Mouse (Mus musculus) liver, adult (tissue): ENCODE data around the gene Il1rap.

Source experiments
- GATA4 ChIP-seq: IDR thresholded peaks from 2 replicates; pipeline ENCODE4 v1.6.1; 2014; ENCODE audit warnings: mild to moderate bottlenecking, low read length; ENCODE audit not compliant: insufficient replicate concordance

The Il1rap gene

DNA sequence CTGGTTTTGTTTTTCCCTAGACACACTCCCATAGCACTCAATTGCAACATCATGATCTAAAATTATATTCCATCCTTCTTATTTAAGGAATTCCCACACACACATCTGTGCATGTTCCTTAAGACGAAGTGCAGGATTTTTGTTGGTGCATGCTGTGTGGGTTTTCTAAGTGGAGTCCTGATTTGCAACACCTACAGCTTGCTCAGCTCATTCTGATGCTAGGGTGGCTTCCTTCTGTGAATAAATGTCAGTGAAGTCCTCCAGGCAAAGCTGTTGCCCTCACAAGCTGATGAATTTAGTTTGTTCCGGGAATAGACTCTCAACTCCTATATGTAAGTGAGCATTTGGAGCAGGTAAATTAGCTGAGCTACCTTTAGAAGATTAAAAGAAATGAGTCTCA, 194.5 kb downstream of the Il1rap start:
- no peak for TF ChIP-seq GATA4

DNA sequence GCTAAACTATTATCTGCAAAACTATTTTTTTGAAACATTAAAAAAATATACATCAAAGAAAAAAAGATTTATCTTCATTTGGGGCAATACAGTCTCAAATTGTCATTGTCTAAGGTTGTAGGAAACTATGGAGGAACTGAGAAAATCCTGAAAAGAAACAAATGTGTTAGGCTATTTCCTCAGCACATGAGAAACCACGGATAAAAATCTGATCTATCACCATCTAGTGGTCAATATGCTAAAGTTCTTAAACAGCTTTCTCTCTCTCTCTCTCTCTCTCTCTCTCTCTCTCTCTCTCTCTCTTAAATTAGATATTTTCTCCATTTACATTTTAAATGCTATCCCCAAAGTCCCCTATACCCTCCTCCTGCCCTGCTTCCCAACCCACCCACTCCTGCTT, 195.6 kb downstream of the Il1rap start:
- TF ChIP-seq GATA4, result no peak
